Mouse (Mus musculus): Measurements from ENCODE around the gene Slc17a1. TPM values are rescaled to one million over a fixed set of nuclear protein-coding genes. Genes with fewer than 3 reads are reported as not detected.

Gene Slc17a1
- total RNA-seq (2021), result not detected

DNA sequence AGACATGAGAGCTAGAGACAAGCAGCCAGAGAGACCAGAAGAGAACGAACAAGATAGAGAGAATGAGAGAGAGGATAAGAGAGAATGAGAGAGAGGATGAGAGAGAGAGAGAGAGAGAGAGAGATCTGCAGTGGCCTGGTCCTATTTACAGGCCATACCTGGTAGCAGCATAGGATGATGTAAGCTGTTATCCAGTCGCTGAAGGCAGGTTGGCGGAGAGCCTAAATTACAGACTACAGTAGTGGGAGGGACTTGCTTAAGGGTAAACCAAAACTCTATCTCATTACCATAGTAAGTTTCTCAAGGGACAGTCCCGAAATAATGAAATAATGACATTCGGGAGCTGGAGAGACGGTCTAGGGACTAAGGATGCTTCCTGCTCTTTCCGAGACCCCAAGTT, at the start of gene Slc17a1:
Slc17a1 (plus strand) TSS at position 346 of the 400 bp plus-strand sequence.
- no peak for DNase-seq (ENCODE audit: low spot score in 2 of 2)

DNA sequence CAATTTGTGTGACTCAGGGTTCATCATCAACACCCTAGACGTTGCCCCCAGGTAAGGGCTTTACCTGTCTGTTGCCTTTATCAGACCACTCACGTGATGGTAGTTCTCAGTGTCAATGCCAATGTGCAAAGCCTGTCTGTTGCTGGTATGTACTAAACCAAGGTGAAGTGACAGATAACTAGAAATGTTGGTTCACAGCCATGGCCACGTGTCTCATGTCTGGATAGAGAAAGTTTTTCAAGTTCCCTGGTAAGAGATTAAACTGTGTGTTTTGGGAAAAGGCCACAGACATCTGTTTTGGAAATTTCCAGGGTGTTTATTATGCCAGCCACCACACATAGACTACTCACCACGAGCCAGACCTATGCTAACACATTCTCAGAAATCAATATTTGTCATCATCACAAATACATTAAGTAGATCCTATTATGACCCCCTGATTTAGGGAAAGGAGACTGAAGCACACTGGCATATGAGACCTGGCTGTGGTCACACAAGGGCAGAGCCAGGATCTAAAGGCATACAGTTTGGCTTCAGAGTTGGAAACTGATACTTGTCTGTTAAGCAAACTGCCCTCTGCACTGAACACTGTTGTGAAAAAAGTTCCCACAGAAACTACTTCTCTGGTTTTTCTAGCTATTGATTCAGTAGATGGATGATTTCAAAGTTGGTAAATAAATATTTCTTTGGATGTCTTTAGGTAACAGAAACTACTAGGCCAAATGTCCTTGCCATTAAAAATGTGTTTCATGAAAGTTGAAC, 47.2 kb upstream of the Slc17a1 start:
- intact Hi-C loops (cut with DNase I), result no loop called here
- no peak for DNase-seq (ENCODE audit: low spot score in 2 of 2)

More for the DNA sequence above, at the start of gene Slc17a1:
- intact Hi-C loops (cut with DNase I), result no loop called here

DNA sequence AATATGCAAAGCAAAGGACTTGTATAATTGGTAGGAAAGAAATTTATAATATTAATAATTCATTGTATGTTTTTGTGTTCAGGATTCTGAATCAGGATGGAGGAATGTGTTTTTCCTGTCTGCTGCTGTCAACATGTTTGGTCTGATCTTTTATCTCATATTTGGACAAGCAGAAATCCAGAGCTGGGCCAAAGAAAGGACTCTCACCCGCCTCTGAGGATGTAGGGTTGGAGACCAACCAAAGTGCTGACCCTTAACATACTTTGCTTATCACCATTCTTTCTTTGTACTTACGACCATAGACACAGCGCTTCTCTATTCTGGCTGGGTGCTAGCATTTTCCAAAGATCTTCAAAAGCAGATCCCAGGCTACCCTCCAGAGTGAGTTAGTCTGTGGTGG, 45.3 kb upstream of the Slc17a1 start:
- DNase-seq (ENCODE audit: low spot score in 2 of 2), result no peak
- intact Hi-C loops (cut with DNase I), result no loop called here

DNA sequence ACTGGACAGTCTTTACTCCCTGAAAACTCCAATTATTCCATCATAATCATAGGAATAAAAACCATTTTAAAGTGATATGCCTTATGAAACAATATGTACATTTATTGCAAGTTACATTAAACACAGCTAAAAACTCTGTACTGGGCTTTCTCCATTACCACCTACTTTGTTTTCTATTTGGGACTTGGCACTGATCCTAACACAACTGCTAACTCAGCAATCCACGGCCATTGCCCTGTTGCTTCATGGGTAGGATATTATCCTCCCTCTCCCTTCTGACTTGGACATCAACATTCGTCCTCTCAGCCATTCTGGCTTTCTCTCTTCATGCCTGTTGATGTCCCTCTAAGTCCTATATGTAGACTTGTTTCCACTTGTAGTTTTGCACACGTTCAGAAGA, 40.9 kb upstream of the Slc17a1 start:
- intact Hi-C loops (cut with DNase I), result no loop called here

DNA sequence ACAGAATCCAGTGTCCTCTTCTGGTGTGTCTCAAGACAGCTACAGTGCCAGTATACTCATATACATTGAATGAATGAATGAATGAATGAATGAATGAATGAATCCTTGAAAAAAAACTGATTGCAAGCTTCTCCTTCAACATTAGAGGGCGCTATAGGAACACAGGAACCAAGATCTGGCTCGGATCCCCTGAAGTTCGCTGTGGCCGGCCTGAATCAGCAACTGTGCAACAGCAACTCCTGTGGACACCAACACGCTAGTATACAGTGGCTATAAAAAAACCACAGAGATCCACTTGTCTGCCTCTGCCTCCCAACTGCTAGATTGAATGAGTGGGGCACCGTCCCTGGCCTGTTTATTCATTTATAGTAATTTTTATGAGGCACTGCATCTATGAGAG, 34.5 kb upstream of the Slc17a1 start:
- intact Hi-C loops (cut with DNase I), result loop anchor here (5.0 to 10.0 kb wide), 4 partner anchors 49 to 484 kb away; no protein-coding TSS in a partner anchor
- peak; percentile 10 to 16 for DNase-seq (ENCODE audit: low spot score in 2 of 2)

More for the DNA sequence above, 40.9 kb upstream of the Slc17a1 start:
- no peak for DNase-seq (ENCODE audit: low spot score in 2 of 2)

DNA sequence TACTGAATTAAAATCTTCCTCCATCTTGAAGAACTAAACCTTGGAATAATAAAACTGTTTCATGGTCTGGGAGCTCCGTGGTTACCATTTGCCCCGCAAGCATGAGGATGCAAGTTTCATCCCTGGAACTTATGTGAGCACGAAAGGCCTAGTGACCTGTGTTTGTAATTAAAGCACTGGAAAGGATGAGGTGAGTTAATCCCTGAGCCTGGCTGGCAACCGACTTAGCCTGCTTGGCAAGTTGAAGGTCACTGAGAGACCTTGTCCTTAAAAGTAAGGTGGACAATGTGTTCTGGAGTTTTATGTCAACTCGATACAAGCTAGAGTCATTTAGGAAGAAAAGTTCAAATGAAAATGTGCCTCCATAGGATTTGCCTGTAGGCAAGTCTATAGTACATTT, 32.7 kb upstream of the Slc17a1 start:
- intact Hi-C loops (cut with DNase I), result loop anchor here (5.0 to 10.0 kb wide), 4 partner anchors 47 to 482 kb away; no protein-coding TSS in a partner anchor
- no peak for DNase-seq (ENCODE audit: low spot score in 2 of 2)

DNA sequence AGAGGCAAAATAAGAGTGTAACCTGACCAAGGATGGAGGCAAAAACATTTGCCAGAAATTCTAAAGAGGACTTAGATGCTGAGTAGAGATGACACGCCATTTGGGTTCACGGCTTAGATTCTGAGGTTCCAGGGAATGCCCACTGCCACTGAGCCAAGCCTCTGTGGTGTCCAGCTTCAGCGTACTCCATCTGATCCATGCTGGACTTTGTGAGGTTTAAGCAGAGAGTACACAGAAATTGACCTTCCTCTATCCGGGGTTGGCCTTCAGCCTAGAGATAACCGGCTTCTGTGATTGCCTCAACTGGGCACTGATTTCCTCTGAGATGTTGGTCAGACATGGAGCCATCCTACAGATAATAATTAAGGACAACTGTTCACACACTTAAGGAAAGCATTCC, 30.9 kb upstream of the Slc17a1 start:
- intact Hi-C loops (cut with DNase I), result loop anchor here (10.0 kb wide), 1 partner anchor 178 kb away; no protein-coding TSS in a partner anchor
- DNase-seq (ENCODE audit: low spot score in 2 of 2), result no peak

DNA sequence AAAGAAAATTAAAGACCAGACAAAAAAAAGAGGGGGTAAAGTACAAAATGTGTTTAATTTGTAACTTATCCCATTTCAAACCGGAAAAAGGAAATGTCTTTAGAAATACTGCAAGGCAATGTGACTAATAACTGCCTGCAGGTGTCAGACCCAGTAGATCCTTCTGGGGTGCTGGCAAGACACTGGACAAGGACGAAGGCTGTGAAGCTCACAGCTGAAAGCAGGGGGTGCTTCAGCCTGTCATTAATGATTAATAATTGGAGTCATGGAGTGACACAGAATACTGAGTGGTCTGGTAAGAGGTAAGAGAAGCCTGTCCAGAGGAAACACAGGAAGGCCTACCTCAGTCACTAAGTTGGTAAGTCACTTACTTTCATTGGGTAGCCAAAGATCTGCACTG, 28.2 kb upstream of the Slc17a1 start, which contains the start of gene Slc17a3:
Slc17a3 (plus strand) TSS at position 127 of the 400 bp plus-strand sequence.
- no peak for DNase-seq (ENCODE audit: low spot score in 2 of 2)
- intact Hi-C loops (cut with DNase I), result loop anchor here (10.0 kb wide), 1 partner anchor 175 kb away; no protein-coding TSS in a partner anchor

DNA sequence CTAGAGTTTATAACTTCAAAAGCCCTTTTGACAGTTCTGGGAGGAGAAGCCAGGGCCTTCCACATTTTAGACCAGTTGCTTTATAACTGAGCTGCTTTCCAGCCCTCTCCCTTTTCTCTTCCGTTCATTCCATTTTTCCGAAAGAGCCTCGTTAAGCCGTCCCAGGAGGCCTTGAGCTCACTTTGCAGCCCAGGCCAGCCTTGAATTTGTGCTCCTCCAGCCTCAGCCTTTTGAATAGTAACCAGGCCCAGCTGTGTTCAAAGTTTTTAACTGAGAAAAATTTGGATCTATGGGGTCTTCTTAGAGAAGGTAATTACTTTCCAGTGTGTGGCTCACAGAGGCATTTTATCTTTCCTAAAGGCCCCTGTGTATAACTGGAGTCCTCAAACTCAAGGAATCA, 21.7 kb upstream of the Slc17a1 start:
- DNase-seq (ENCODE audit: low spot score in 2 of 2), result no peak
- intact Hi-C loops (cut with DNase I), result no loop called here

DNA sequence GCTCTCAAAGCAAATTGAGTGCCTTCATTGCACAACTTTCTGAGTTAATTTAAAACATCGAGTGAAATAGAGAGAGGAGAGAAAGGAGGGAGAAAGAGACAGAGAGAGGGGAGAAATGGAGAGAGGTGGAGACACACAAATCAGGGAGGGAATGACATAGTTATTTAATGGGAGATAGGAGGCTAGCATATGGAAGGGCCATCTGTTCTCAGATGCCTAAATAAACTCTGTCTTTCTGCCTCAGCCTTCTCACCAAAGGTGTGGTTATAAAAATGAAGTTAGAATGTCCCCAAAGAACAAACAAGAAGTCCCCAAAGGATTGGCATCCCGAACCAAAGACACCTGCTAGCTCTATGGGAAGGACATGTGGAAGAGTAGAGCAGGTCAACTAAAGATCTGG, 18.3 kb upstream of the Slc17a1 start:
- intact Hi-C loops (cut with DNase I), result no loop called here
- peak in 1 of 2 experiments; percentile 10 for DNase-seq (ENCODE audit: low spot score in 2 of 2)

DNA sequence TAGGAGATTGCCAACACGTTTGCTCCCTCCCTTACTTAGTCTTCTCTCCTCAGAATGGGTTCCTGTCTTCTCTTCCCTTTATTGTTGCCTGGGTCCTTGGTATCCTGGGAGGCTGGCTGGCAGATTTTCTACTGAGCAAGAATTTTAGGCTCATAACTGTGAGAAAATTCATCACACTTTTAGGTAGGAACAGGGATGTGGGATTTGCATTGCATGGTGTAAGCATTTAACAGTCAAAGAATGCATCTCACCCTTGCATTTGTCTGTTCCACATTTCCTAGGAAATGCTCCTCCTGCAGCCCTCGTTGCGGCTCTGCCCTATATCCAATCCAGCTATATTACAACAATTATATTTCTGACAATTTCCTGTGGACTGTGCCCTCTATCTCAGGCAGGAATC, 11.1 kb upstream of the Slc17a1 start:
- intact Hi-C loops (cut with DNase I), result no loop called here
- DNase-seq (ENCODE audit: low spot score in 2 of 2), result no peak

DNA sequence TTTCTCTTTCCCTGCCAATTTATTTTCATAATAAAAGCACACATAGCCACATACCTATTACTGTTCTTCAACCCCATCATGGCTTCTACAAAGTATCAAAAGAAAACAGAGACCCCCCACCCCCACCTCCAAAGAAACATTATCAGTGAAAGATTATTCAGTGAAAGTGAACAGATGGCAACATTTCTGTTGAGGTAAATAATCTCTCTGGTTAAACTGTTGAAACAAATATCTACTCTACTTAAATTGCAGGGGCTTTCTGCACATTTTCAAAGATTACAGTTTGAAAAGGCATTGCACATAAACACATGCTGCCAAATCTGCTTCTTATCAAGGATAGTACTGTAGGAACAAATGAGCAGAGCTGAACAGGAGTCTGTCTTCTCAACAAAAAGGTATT, 5.7 kb upstream of the Slc17a1 start:
- DNase-seq (ENCODE audit: low spot score in 2 of 2), result no peak
- intact Hi-C loops (cut with DNase I), result no loop called here

DNA sequence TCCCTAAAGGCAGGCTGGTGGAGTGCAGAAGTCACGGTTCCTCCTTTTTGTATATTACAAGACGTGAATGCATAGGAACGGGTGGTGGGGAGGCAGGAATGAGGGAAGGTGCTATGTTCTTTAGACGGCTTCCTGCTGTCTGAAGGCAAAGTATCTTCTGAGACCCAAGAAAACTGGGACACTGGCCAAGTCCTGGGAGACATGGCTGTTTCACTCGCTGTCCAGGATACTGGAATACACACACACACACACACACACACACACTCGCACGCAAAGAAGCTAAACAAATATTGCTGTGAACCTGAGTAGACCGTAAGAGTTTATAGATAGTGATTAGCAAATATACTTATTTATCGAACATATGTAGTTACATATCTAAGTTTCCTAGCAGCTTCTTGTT, 2.8 kb upstream of the Slc17a1 start:
- intact Hi-C loops (cut with DNase I), result no loop called here
- no peak for DNase-seq (ENCODE audit: low spot score in 2 of 2)

DNA sequence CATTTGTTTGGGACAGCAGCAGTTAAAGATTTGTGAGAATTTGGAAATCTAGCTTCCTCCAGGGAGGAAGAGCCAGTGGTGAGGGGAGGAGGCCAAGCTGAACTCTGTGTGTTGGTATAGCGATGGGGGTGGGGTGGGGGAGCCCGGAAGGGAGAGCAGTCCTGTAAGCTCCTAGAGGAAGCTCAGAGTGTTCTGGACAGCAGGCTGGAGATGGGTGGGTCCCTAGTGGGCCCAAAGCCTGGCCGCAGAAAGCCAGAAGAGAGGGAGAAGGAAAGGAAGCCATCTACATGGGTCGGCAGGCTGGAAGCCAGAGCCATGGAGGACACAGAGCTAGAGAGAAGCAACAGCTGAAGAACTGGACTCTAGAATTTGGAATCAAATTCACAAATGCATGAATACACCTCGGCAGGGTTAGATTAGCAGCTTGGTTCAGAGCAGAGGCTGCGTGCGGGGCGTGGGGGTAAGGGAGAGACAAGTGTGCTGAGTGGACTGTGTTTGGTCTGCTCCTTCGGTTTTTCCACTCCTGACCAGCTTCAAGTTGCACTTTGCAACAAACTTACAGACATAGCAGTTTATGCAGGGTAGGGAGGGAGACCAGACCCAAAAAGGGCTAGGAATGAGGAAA, 1.4 kb upstream of the Slc17a1 start:
- no peak for DNase-seq (ENCODE audit: low spot score in 2 of 2)
- intact Hi-C loops (cut with DNase I), result no loop called here

DNA sequence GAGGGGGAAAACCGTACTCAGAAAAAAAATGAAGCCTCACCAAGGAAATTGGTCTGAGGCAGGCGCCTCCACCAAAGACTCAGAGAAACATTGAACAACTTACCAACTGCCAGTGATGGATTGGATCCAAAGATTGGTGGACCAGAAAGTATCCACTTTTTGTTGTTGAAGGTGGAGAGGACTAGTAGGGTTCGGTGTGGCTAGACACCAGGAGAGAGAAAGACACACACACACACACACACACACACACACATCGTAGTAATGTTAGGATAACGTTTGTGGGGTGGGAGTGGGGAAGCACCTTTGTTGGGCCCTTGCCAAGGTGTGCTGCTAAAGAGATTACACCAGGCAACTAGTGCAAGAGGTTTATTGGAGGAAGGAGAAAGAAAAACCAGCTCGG, 550 bp upstream of the Slc17a1 start:
- intact Hi-C loops (cut with DNase I), result no loop called here
- DNase-seq (ENCODE audit: low spot score in 2 of 2), result no peak

DNA sequence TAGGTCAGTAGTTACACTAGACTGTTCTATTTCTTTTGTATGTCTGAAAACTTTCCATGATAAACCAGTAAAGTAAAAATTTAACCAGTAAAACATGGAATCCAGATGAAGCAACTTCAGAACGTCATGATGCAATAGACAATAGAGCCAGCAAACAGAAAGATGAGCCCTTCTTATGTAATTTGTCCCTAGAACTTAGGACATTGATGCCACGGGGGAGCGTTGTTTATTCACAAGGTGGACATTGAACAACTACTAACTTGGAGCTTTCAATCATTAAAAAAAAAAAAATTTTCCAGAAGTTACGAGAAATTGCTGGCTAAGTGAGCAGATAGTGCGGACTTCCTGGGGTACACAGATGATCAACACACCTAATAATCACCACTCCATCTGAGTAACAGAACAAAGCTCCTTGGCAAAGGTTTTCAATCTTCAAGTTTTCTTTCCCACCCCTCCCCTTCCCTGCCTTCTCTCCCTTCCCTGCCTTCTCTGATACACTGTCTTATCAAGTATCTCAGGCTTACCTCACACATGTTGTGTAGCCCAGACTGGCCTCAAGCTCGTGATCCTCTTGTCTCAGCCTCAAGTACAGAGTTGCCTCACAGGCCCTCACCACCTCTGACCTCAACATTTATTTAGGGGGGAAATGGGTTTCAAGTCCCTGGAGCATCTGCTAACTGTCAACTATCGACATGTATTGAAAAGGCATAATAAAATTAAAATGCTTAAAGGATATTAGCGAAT, 1.4 kb downstream of the Slc17a1 start:
- no peak for DNase-seq (ENCODE audit: low spot score in 2 of 2)
- intact Hi-C loops (cut with DNase I), result no loop called here

DNA sequence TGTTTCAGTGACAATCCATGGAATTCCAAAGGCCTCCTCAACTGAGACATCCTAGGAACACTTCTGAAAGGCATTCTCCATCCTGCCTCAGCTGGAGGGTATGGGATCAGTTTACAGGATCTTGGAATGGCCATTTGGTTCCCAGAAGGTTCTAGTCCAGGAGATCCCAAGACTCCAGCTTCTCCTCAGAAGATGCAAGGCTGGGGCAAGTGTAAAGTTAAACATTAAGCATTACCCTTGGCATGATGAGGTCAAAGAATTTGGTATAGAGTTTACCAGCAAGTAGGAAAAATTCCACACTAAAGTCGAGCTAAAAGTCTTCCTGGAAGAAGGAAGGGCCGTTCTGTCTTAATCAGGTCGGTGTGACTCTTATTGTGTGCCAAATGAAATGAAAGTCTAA, 2.4 kb downstream of the Slc17a1 start:
- intact Hi-C loops (cut with DNase I), result no loop called here
- DNase-seq (ENCODE audit: low spot score in 2 of 2), result no peak

DNA sequence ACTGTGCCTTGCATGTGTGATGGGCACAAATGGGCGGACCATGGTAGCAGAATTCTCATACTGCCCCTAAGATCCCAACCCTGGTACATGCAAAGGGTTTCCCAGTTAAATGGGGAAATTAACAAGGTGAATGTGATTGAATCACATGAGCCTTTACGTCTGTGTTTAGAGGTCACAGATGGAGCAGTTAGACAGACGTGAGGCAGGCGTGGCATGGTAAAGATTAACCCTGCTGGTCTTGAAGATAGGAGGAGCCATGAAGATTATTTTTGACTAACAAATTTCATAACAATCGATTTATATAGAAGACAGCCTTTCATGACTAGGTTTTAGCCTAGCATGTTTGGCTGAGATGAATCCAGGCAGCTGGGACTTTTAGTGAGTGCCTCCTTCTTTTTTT, 5.6 kb downstream of the Slc17a1 start:
- intact Hi-C loops (cut with DNase I), result no loop called here
- no peak for DNase-seq (ENCODE audit: low spot score in 2 of 2)

DNA sequence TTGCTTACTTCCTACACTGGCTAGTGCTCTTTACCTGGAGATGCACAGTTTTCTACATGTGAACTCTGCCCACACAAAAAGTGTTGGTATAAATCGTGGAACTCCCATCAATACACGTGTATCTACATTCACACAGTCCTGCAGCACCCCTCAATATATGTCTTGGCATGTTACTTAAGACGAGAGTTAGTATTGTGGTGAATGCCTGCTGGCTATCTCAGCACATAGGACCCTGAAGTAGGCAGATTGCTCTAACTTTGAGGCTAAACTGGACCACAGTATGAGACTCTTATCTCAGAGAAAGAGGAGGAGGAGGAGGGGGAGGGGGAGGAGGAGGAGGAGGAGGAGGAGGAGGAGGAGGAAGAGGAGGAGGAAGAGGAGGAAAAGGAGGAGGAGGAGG, 11.6 kb downstream of the Slc17a1 start:
- intact Hi-C loops (cut with DNase I), result no loop called here
- DNase-seq (ENCODE audit: low spot score in 2 of 2), result no peak

DNA sequence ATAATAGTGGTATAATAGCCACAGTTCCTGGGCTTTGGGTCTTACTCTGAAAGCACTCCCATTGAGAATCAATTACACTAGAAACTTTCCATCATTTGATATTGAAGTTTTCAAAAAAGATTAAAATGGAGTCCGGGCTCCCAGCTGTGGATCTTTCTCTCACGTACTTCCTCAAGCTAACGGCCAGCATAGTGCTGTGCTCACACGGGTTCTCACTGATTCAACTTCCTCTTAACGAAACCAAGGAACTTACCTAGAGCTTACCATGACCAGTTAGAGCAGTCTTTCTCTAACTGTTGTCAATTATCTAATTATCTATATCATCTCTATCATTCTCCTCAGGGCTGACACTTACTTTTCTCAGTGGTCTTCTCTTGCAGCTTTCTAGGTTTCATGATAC, 12.1 kb downstream of the Slc17a1 start:
- DNase-seq (ENCODE audit: low spot score in 2 of 2), result no peak
- intact Hi-C loops (cut with DNase I), result loop anchor here (5.0 kb wide), 1 partner anchor 47 kb away; no protein-coding TSS in a partner anchor
